Mouse (Mus musculus) intestine, postnatal 0 days (tissue): ENCODE results near the gene Tdrd1. TPM values are rescaled to one million over a fixed set of nuclear protein-coding genes. Genes with fewer than 3 reads are reported as not detected.

Source experiments
- ATAC-seq: fragments of 200-750 bp; cut with Nextera tagmentation; 2 replicates; pipeline ENCODE4 v1.8.0; 2017; ENCODE audit warnings: mild to moderate bottlenecking, moderate TSS enrichment, moderate library complexity
- H3K27ac ChIP-seq: fragments of 300-500 bp; sonication (generic); 2 replicates; pipeline ENCODE4 v1.5.1; 2014; ENCODE audit warnings: mild to moderate bottlenecking, low read depth, low read length, moderate library complexity
- H3K27me3 ChIP-seq: fragments of 300-500 bp; sonication (generic); replicated peaks from 2 replicates; pipeline ENCODE4 v1.6.1; 2014; ENCODE audit warnings: low read length, mixed read lengths; ENCODE audit not compliant: control insufficient read depth, insufficient read depth
- H3K36me3 ChIP-seq: fragments of 300-500 bp; sonication (generic); 2 replicates; pipeline ENCODE4 v1.6.1; 2014; ENCODE audit warnings: mild to moderate bottlenecking, moderate library complexity; ENCODE audit not compliant: control insufficient read depth, insufficient read depth
- H3K4me1 ChIP-seq: fragments of 300-500 bp; sonication (generic); replicated peaks from 2 replicates; pipeline ENCODE4 v1.6.1; 2014; ENCODE audit warnings: antibody characterized with exemption, low read length, mixed read lengths; ENCODE audit not compliant: control insufficient read depth, insufficient read depth
- H3K4me2 ChIP-seq: fragments of 300-500 bp; sonication (generic); replicated peaks from 2 replicates; pipeline ENCODE4 v1.6.1; 2014; ENCODE audit warnings: low read depth, mild to moderate bottlenecking, moderate library complexity
- H3K4me3 ChIP-seq: fragments of 300-500 bp; sonication (generic); 2 replicates; pipeline ENCODE4 v1.5.1; 2014; ENCODE audit warnings: low read depth, low read length
- H3K9ac ChIP-seq: fragments of 300-500 bp; sonication (generic); 2 replicates; pipeline ENCODE4 v1.6.1; 2014; ENCODE audit warnings: mild to moderate bottlenecking, low read depth, low read length
- H3K9me3 ChIP-seq: fragments of 300-500 bp; sonication (generic); 2 replicates; pipeline ENCODE4 v1.6.1; 2016; ENCODE audit warnings: mixed run types; ENCODE audit not compliant: control insufficient read depth
- CTCF ChIP-seq: sonication (generic); IDR thresholded peaks from 2 replicates; pipeline ENCODE4 v1.5.1; 2016; ENCODE audit warnings: low read depth, mild to moderate bottlenecking, control low read depth, antibody characterized with exemption, moderate library complexity
- WGBS: fragments of 180-500 bp; shearing (Covaris S2); extraction: QIAGEN DNeasy Blood & Tissue Kit; methylation state at CpG from one replicate; pipeline ENCODE4 v1.1.7; 2014; 5-methylcytosine and 5-hydroxymethylcytosine counted together
- polyA plus RNA-seq: library from polyadenylated mRNA; unstranded; fragments of >200 nt; fragmentation: Nextera tagmentation; extraction: Ambion mirVana; gene quantifications from 2 replicates; pipeline ENCODE4 v1.2.1, GENCODE M21; 2015

Tdrd1 gene
- polyA plus RNA-seq, 1 experiment from 2014 or later, result 0.13 TPM

DNA sequence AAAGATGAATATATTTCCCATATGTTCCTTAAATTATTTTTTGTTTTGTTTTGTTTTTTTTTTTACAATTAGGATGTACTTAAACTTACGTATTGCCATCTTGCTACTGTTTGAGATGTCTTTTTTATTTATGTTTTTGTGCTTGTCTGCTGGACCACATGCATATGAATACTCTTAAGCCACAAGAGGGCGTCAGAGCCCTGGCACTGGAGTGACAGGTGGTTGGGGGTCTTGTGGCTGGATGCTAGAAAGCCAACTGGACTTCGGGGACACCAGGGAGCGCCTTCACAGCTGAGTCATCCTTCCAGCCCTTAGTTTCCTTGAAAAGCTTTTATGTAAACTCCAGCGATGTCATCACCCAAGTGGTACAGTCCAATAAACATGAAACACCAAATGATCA is 17.2 kb upstream of the Tdrd1 start:
- peak; percentile 66 for TF ChIP-seq CTCF
- no peak overlapping the region for H3K4me3 ChIP-seq
- no peak for ATAC-seq
- H3K27ac ChIP-seq, result no peak overlapping the region
- peaks cover 56% of the 10 kb centered on the region for H3K36me3 ChIP-seq
- H3K9ac ChIP-seq, result no peak overlapping the region
- H3K27me3 ChIP-seq, result no peaks in the 10 kb centered on the region
- WGBS, result 67% methylated on average over 5 of the region's 5 CpGs
- no peaks in the 10 kb centered on the region for H3K9me3 ChIP-seq
- H3K4me1 ChIP-seq, result no peaks in the 10 kb centered on the region
- no peak overlapping the region for H3K4me2 ChIP-seq

- 0 out of 2 replicates have a peak, but pooled peaks have one; percentile 50 for ATAC-seq
- no peak overlapping the region for H3K4me3 ChIP-seq
- H3K27me3 ChIP-seq, result no peaks in the 10 kb centered on the region
- no peaks in the 10 kb centered on the region for H3K9me3 ChIP-seq
- peaks cover 39% of the 10 kb centered on the region for H3K36me3 ChIP-seq
- no peak overlapping the region for H3K4me2 ChIP-seq
- TF ChIP-seq CTCF, result no peak
- no peaks in the 10 kb centered on the region for H3K4me1 ChIP-seq
- no peak overlapping the region for H3K9ac ChIP-seq
- no peak overlapping the region for H3K27ac ChIP-seq
These were observed 15.3 kb upstream of the Tdrd1 start for GRCm38 (mm10) chr19:56810641-56811146.

DNA sequence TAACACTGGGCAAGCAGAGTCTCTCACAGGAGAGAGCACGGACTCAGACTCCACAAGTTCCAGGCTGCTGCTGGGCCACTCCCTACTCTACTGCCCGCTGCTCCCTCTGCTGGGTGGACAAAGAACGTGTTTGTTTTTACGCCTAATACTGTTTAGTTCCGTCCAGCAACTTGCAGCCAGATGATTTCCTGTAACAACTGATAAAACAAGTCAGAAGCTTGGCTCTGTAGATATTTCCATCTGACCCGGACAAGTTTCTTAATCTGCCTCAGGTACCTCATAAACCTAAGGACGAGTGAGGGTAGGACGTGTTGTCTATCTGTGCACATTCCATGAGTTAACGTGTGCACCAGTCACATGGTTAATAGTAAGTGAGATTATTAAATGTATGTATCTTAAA is 14.4 kb upstream of the Tdrd1 start:
- peak; percentile 68 for ATAC-seq
- TF ChIP-seq CTCF, result peak; percentile 84
- H3K4me1 ChIP-seq, result no peaks in the 10 kb centered on the region
- peak overlapping the region; percentile 7; the same call in 1 of the 2 replicates for H3K27ac ChIP-seq
- no peaks in the 10 kb centered on the region for H3K9me3 ChIP-seq
- peaks cover 36% of the 10 kb centered on the region for H3K36me3 ChIP-seq
- no peaks in the 10 kb centered on the region for H3K27me3 ChIP-seq
- no peak overlapping the region for H3K4me3 ChIP-seq
- no peak overlapping the region for H3K4me2 ChIP-seq
- H3K9ac ChIP-seq, result no peak overlapping the region
- 23% methylated on average over 9 of the region's 9 CpGs for WGBS

GRCm38 (mm10) chr19:56813360-56813759 is 12.6 kb upstream of the Tdrd1 start:
- no peak overlapping the region for H3K4me3 ChIP-seq
- no peaks in the 10 kb centered on the region for H3K9me3 ChIP-seq
- H3K36me3 ChIP-seq, result peaks cover 24% of the 10 kb centered on the region; the same call in 1 of the 2 replicates
- H3K9ac ChIP-seq, result no peak overlapping the region
- WGBS, result 68% methylated on average over 4 of the region's 4 CpGs
- no peaks in the 10 kb centered on the region for H3K4me1 ChIP-seq
- no peak for TF ChIP-seq CTCF
- H3K4me2 ChIP-seq, result no peak overlapping the region
- no peaks in the 10 kb centered on the region for H3K27me3 ChIP-seq
- ATAC-seq, result no peak
- no peak overlapping the region for H3K27ac ChIP-seq

- Histone ChIP-seq H3K4me3 (no peak overlapping the region), H3K9me3 (no peaks in the 10 kb centered on the region), H3K27ac (no peak overlapping the region), H3K9ac (no peak overlapping the region), H3K4me2 (peak overlapping the region; percentile 6), H3K4me1 (0 out of 2 replicates have a peak, but pooled peaks cover 6% of the 10 kb centered on the region), H3K36me3 (peaks cover 8% of the 10 kb centered on the region; the same call in 1 of the 2 replicates), H3K27me3 (no peaks in the 10 kb centered on the region)
- no peak for TF ChIP-seq CTCF
- ATAC-seq, result no peak
- 41% methylated on average over 14 of the region's 14 CpGs for WGBS
These were observed 8.0 kb upstream of the Tdrd1 start for GRCm38 (mm10) chr19:56817851-56818526.

DNA sequence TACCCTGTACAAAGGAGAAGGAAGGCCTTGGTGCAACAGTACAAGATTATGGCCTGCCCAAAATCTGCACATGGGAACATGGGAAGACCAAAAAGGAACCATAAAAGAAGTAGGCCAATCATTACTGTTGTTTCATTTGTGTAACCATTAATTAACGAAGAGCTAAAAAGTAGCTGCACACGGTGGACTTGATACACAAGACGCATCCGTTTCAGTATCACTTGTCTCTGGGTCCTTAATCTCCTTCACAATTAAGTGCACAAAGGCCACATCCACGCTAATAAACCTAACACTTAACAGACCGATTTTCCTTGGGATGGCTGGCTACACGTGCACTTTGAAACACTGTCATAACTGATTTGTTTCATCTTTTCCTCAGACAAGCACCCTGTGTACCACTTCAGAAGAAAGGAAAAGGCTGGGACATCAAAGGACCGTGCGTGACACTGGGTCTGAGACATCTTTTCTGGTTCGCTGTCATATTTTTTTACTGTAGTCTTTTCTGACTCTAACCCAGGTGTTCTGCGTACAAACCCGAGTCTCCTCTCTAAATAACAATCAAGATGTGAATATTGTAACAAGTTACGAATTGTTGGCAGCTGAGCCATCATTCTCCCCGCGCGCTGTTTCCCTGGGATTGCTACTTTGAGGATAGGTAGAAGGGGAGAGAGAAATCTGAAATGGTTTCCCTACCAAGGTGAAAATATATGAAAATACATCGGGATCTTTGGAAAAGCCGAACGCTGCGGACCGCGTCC is 4.8 kb upstream of the Tdrd1 start:
- H3K4me2 ChIP-seq, result peak overlapping the region; percentile 74
- H3K27me3 ChIP-seq, result no peaks in the 10 kb centered on the region
- H3K27ac ChIP-seq, result peak overlapping the region; percentile 88
- no peak for TF ChIP-seq CTCF
- H3K9ac ChIP-seq, result peak overlapping the region; percentile 93
- ATAC-seq, result no peak
- 0 out of 2 replicates have a peak, but pooled peaks cover 6% of the 10 kb centered on the region for H3K4me1 ChIP-seq
- H3K9me3 ChIP-seq, result no peaks in the 10 kb centered on the region
- H3K36me3 ChIP-seq, result no peaks in the 10 kb centered on the region
- 6% methylated on average over 22 of the region's 22 CpGs for WGBS
- peak overlapping the region; percentile 95 for H3K4me3 ChIP-seq
